Mouse (Mus musculus) midbrain, embryonic 14.5 days (tissue): ENCODE measurements around the gene Ackr2. TPM values are rescaled to one million over a fixed set of nuclear protein-coding genes. Genes with fewer than 3 reads are reported as not detected.

Experiments used
- ATAC-seq: fragments of 200-750 bp; cut with Nextera tagmentation; 2 replicates; pipeline ENCODE4 v1.8.0; 2017; ENCODE audit warnings: moderate number of reproducible peaks, moderate library complexity; ENCODE audit not compliant: low FRiP score, low TSS enrichment
- DNase-seq: peaks from one replicate; pipeline ENCODE4 v3.0.0-alpha.2; 2015
- H3K27ac ChIP-seq: fragments of 300-500 bp; sonication (generic); replicated peaks from 2 replicates; pipeline ENCODE4 v1.5.1; 2014; ENCODE audit warnings: mild to moderate bottlenecking, low read depth, low read length, moderate library complexity
- H3K27me3 ChIP-seq: fragments of 300-500 bp; sonication (generic); 2 replicates; pipeline ENCODE4 v1.6.1; 2014; ENCODE audit warnings: low read length, control low read depth, mixed read lengths; ENCODE audit not compliant: control insufficient read depth, insufficient read depth
- H3K36me3 ChIP-seq: fragments of 300-500 bp; sonication (generic); 2 replicates; pipeline ENCODE4 v1.6.1; 2014; ENCODE audit warnings: low read length, control low read depth; ENCODE audit not compliant: control insufficient read depth, insufficient read depth
- H3K4me1 ChIP-seq: fragments of 300-500 bp; sonication (generic); 2 replicates; pipeline ENCODE4 v1.6.1; 2014; ENCODE audit warnings: mild to moderate bottlenecking, antibody characterized with exemption, low read length, control low read depth; ENCODE audit not compliant: control insufficient read depth, insufficient read depth
- H3K4me2 ChIP-seq: fragments of 300-500 bp; sonication (generic); 2 replicates; pipeline ENCODE4 v1.6.1; 2014; ENCODE audit warnings: mild to moderate bottlenecking, low read length, moderate library complexity
- H3K4me3 ChIP-seq: fragments of 300-500 bp; sonication (generic); replicated peaks from 2 replicates; pipeline ENCODE4 v1.5.1; 2014; ENCODE audit warnings: low read depth, low read length
- H3K9ac ChIP-seq: fragments of 300-500 bp; sonication (generic); replicated peaks from 2 replicates; pipeline ENCODE4 v1.6.1; 2014; ENCODE audit warnings: mild to moderate bottlenecking, low read length, moderate library complexity
- H3K9me3 ChIP-seq: fragments of 300-500 bp; sonication (generic); 2 replicates; pipeline ENCODE4 v1.6.1; 2016; ENCODE audit warnings: low read length, control low read depth, mixed read lengths; ENCODE audit not compliant: control insufficient read depth
- WGBS: fragments of 180-500 bp; shearing (Covaris S2); extraction: QIAGEN DNeasy Blood & Tissue Kit; methylation state at CpG from one replicate; pipeline ENCODE4 v1.1.7; 2014; 5-methylcytosine and 5-hydroxymethylcytosine counted together
- polyA plus RNA-seq: library from polyadenylated mRNA; unstranded; fragments of >200 nt; fragmentation: Nextera tagmentation; extraction: Ambion mirVana; gene quantifications from 2 replicates; pipeline ENCODE4 v1.2.1, GENCODE M21; 2014

Gene Ackr2
- polyA plus RNA-seq, 1 experiment from 2014 or later, result 4.5 TPM

GRCm38 (mm10) chr9:121880840-121881239 lies 17.3 kb upstream of the Ackr2 start:
- H3K27me3 ChIP-seq, result no peaks in the 10 kb centered on the region
- no peak for ATAC-seq
- H3K9ac ChIP-seq, result no peak overlapping the region
- no peaks in the 10 kb centered on the region for H3K9me3 ChIP-seq
- 30% methylated on average over 14 of the region's 14 CpGs for WGBS
- H3K4me1 ChIP-seq, result no peaks in the 10 kb centered on the region
- no peaks in the 10 kb centered on the region for H3K36me3 ChIP-seq
- peak overlapping the region; percentile 28; the same call in 1 of the 2 replicates for H3K4me2 ChIP-seq
- no peak overlapping the region for H3K4me3 ChIP-seq
- DNase-seq, result peak; percentile 78
- no peak overlapping the region for H3K27ac ChIP-seq

GRCm38 (mm10) chr9:121881301-121881700 lies 16.9 kb upstream of the Ackr2 start:
- DNase-seq, result no peak
- no peaks in the 10 kb centered on the region for H3K9me3 ChIP-seq
- no peaks in the 10 kb centered on the region for H3K36me3 ChIP-seq
- no peak overlapping the region for H3K4me3 ChIP-seq
- H3K9ac ChIP-seq, result no peak overlapping the region
- WGBS, result 82% methylated on average over 6 of the region's 6 CpGs
- H3K4me2 ChIP-seq, result no peak overlapping the region
- H3K4me1 ChIP-seq, result no peaks in the 10 kb centered on the region
- no peaks in the 10 kb centered on the region for H3K27me3 ChIP-seq
- ATAC-seq, result no peak
- H3K27ac ChIP-seq, result no peak overlapping the region

DNA sequence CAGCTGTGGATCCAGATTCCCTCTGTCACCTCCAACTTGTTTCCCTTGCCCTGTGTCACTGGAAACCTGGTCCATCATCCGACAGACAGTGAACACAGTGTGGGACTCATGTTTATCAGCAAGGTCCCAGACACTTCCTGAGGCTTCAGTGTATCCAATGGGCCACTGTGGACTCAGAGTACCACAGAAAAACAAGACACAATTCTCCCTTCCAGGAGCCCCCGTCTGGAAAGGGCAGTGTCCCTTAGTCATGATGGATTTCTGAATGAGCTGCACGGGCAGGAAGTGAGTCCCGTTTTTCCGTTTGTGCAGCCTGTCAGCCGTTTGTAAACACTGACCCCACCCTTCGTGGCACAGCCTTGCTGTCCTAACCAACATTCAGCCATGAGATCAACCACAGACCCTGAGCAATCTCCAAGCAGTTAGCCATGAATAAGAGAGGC lies 16.1 kb upstream of the Ackr2 start:
- H3K9ac ChIP-seq, result no peak overlapping the region
- no peak for DNase-seq
- H3K27ac ChIP-seq, result no peak overlapping the region
- ATAC-seq, result no peak
- H3K4me2 ChIP-seq, result no peak overlapping the region
- WGBS, result 84% methylated on average over 7 of the region's 7 CpGs
- no peak overlapping the region for H3K4me3 ChIP-seq
- H3K4me1 ChIP-seq, result no peaks in the 10 kb centered on the region
- no peaks in the 10 kb centered on the region for H3K9me3 ChIP-seq
- no peaks in the 10 kb centered on the region for H3K36me3 ChIP-seq
- no peaks in the 10 kb centered on the region for H3K27me3 ChIP-seq

DNA sequence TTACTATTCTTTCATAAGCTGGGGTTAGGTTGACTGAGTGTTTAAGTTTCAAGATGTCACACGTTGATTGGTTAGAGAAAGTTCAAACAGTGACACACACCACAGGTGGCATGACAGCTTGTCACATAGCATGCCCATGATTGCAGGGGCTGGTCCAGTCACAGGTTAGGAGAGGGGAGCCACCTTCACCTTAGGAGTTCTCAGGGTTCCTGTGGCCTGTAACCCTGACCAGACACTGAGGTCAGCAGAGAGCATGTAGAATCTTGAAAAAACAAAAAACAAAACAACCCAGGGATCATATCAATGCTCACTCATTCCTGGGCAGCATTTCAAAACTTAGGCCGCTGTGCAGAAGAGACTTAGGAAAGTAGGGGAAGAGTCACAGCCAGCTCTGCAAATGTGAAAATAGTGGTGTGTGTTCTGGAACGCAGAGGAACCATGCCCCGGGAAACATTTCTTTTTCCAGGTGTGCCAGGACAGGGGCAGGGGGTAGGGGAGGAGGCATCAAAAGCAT lies 8.2 kb upstream of the Ackr2 start:
- no peaks in the 10 kb centered on the region for H3K9me3 ChIP-seq
- no peaks in the 10 kb centered on the region for H3K27me3 ChIP-seq
- H3K27ac ChIP-seq, result no peak overlapping the region
- 76% methylated on average over 4 of the region's 4 CpGs for WGBS
- ATAC-seq (no peak), DNase-seq (no peak)
- no peak overlapping the region for H3K4me2 ChIP-seq
- H3K4me1 ChIP-seq, result no peaks in the 10 kb centered on the region
- H3K36me3 ChIP-seq, result no peaks in the 10 kb centered on the region
- H3K4me3 ChIP-seq, result no peak overlapping the region
- no peak overlapping the region for H3K9ac ChIP-seq

- no peak overlapping the region for H3K27ac ChIP-seq
- no peaks in the 10 kb centered on the region for H3K36me3 ChIP-seq
- H3K27me3 ChIP-seq, result no peaks in the 10 kb centered on the region
- WGBS, result 43% methylated on average over 18 of the region's 18 CpGs
- no peak for ATAC-seq
- no peak overlapping the region for H3K4me3 ChIP-seq
- H3K4me2 ChIP-seq, result no peak overlapping the region
- H3K4me1 ChIP-seq, result no peaks in the 10 kb centered on the region
- no peak overlapping the region for H3K9ac ChIP-seq
- peak; percentile 22 for DNase-seq
- H3K9me3 ChIP-seq, result no peaks in the 10 kb centered on the region
Observed at GRCm38 (mm10) chr9:121890441-121890941, 7.7 kb upstream of the Ackr2 start.

GRCm38 (mm10) chr9:121891301-121891700 lies 6.9 kb upstream of the Ackr2 start:
- no peaks in the 10 kb centered on the region for H3K36me3 ChIP-seq
- no peaks in the 10 kb centered on the region for H3K9me3 ChIP-seq
- no peak for ATAC-seq
- WGBS, result 90% methylated on average over 9 of the region's 9 CpGs
- no peak overlapping the region for H3K27ac ChIP-seq
- H3K4me3 ChIP-seq, result no peak overlapping the region
- no peak overlapping the region for H3K4me2 ChIP-seq
- H3K9ac ChIP-seq, result no peak overlapping the region
- H3K27me3 ChIP-seq, result no peaks in the 10 kb centered on the region
- H3K4me1 ChIP-seq, result no peaks in the 10 kb centered on the region
- DNase-seq, result no peak

DNA sequence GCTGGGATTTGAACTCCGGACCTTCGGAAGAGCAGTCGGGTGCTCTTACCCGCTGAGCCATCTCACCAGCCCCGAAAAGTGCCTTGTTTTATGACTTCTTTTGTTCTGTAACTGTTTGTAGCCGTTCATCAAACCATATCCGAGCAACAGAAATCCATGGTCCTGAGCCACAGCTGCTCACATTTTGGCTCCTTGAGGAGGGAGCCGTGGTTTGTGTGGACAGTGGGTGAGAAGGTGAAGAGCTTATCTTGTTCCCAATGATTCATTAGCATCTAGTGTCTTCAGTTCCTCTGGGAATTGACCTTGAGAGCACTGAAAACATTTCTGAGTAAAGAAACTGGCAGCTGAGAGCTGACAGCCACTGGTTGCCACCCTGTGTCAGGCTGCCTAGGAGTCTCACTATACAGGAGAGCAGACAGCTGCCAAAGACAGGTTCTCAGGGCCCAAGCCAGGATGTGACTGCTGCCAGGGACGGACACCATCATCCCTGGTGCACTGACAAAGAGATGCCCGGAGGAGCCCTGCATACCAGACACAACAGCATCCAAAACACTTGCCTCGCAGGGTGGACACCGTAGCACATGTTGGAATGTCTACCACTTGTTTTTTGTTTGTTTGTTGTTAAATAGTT lies 6.0 kb upstream of the Ackr2 start:
- H3K4me3 ChIP-seq, result no peak overlapping the region
- no peak overlapping the region for H3K4me2 ChIP-seq
- H3K4me1 ChIP-seq, result no peaks in the 10 kb centered on the region
- H3K27me3 ChIP-seq, result no peaks in the 10 kb centered on the region
- DNase-seq (no peak), ATAC-seq (no peak)
- H3K27ac ChIP-seq, result no peak overlapping the region
- 85% methylated on average over 12 of the region's 12 CpGs for WGBS
- no peaks in the 10 kb centered on the region for H3K9me3 ChIP-seq
- no peaks in the 10 kb centered on the region for H3K36me3 ChIP-seq
- no peak overlapping the region for H3K9ac ChIP-seq

- H3K27me3 ChIP-seq, result no peaks in the 10 kb centered on the region
- no peaks in the 10 kb centered on the region for H3K4me1 ChIP-seq
- DNase-seq (no peak), ATAC-seq (no peak)
- no peak overlapping the region for H3K9ac ChIP-seq
- no peak overlapping the region for H3K4me2 ChIP-seq
- no peaks in the 10 kb centered on the region for H3K9me3 ChIP-seq
- H3K36me3 ChIP-seq, result no peaks in the 10 kb centered on the region
- no peak overlapping the region for H3K4me3 ChIP-seq
- no peak overlapping the region for H3K27ac ChIP-seq
- 48% methylated on average over 7 of the region's 7 CpGs for WGBS
Observed at GRCm38 (mm10) chr9:121894447-121894846, 3.7 kb upstream of the Ackr2 start.

GRCm38 (mm10) chr9:121895392-121895993 lies 2.7 kb upstream of the Ackr2 start:
- Histone ChIP-seq H3K4me2 (no peak overlapping the region), H3K4me1 (no peaks in the 10 kb centered on the region), H3K36me3 (no peaks in the 10 kb centered on the region), H3K27ac (no peak overlapping the region), H3K9me3 (no peaks in the 10 kb centered on the region), H3K9ac (no peak overlapping the region), H3K27me3 (no peaks in the 10 kb centered on the region), H3K4me3 (no peak overlapping the region)
- ATAC-seq (no peak), DNase-seq (no peak)
- WGBS, result 85% methylated on average over 7 of the region's 7 CpGs
